Mouse (Mus musculus): ENCODE data around the gene Taf12.

DNA sequence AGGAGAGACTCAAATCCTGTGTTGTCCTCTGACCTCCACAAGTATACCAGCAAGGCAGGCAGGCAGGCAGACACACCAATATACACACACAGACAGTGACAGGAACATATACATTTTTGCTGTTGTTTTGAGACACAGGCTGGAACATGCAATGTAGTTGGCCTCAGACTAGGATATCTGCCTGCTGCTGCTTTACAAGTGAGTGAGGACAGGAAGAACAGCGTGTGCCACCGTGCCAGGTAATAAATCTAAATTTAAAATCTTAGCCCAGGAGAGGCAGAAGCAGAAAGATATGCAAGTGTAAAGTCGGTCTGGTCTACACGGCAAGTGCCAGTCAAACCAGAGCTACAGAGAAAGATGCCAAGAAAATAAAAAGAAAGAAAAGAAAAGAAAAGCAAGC, 14.9 kb upstream of the Taf12 start:
- TF ChIP-seq CTCF (IDR thresholded peaks at IDR 0.05; ENCODE audit: low read depth, low read length) (no peak), POLR2A (IDR thresholded peaks at IDR 0.05; ENCODE audit: extremely low read depth, insufficient read depth, low read length) (no peak)
